Mouse (Mus musculus) cortical plate, adult 2 months (tissue): ENCODE data around the gene Nenf.

Experiments
- CTCF ChIP-seq: fragments of 200-500 bp; IDR thresholded peaks from 2 replicates; pipeline ENCODE4 v1.5.1; 2011; ENCODE audit warnings: mild to moderate bottlenecking, control low read depth, low read length; ENCODE audit not compliant: insufficient read depth; ENCODE audit errors: extremely low read depth
- POLR2A ChIP-seq: fragments of 200-500 bp; IDR thresholded peaks from 2 replicates; pipeline ENCODE4 v1.6.1; 2011; ENCODE audit warnings: mild to moderate bottlenecking, low read length, control low read depth; ENCODE audit not compliant: insufficient read depth; ENCODE audit errors: extremely low read depth

DNA sequence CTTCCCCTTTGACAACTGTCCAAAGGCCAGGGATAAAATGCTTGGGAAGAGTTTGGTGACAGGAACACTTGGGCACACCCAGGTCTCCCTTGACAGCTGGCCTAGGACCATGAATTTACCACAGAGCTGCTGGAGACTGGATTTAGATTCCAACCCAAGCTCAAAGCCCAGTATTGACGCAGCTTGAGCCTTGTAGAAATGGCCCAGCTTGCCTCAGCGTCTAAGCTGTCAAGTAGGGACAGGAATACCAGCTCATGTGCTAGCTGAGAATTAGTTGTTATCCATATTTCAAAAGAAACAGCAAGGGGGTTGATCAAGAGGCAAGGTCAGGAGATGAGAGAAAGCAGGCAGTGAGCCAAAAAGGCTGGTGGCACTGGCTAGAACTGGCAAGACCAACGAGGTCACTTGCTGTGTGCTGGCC, 60.6 kb downstream of the Nenf start:
- TF ChIP-seq CTCF (no peak), POLR2A (no peak)
